Mouse (Mus musculus): ENCODE results near the gene Shank2.

Gene Shank2

GRCm38 (mm10) chr7:144106352-144107011 lies 104.8 kb downstream of the Shank2 start:
- no peak for DNase-seq (ENCODE audit: low read depth, low spot score)

- DNase-seq (ENCODE audit: low read depth, low spot score) = no peak
Measured at GRCm38 (mm10) chr7:144108141-144108540, 106.4 kb downstream of the Shank2 start.

- no peak for DNase-seq (ENCODE audit: low read depth, low spot score)
Measured at GRCm38 (mm10) chr7:144111026-144111604, 109.4 kb downstream of the Shank2 start.

GRCm38 (mm10) chr7:144111981-144112380 lies 110.3 kb downstream of the Shank2 start:
- DNase-seq (ENCODE audit: low read depth, low spot score) = no peak

- no peak for DNase-seq (ENCODE audit: low read depth, low spot score)
Measured at GRCm38 (mm10) chr7:144114230-144114629, 112.5 kb downstream of the Shank2 start.

- DNase-seq (ENCODE audit: low read depth, low spot score) = no peak
Measured at GRCm38 (mm10) chr7:144119562-144119961, 117.8 kb downstream of the Shank2 start.

- DNase-seq (ENCODE audit: low read depth, low spot score) = no peak
Measured at GRCm38 (mm10) chr7:144132699-144133387, 131.1 kb downstream of the Shank2 start.

GRCm38 (mm10) chr7:144133388-144133998 lies 131.8 kb downstream of the Shank2 start:
- DNase-seq (ENCODE audit: low read depth, low spot score) = no peak

GRCm38 (mm10) chr7:144134699-144135098 lies 133.0 kb downstream of the Shank2 start:
- DNase-seq (ENCODE audit: low read depth, low spot score) = no peak

GRCm38 (mm10) chr7:144137827-144138226 lies 136.1 kb downstream of the Shank2 start:
- DNase-seq (ENCODE audit: low read depth, low spot score) = no peak

GRCm38 (mm10) chr7:144138476-144138875 lies 136.7 kb downstream of the Shank2 start:
- no peak for DNase-seq (ENCODE audit: low read depth, low spot score)

GRCm38 (mm10) chr7:144139691-144140090 lies 138.0 kb downstream of the Shank2 start:
- DNase-seq (ENCODE audit: low read depth, low spot score) = no peak

- no peak for DNase-seq (ENCODE audit: low read depth, low spot score)
Measured at GRCm38 (mm10) chr7:144140470-144140869, 138.7 kb downstream of the Shank2 start.

GRCm38 (mm10) chr7:144142036-144142435 lies 140.3 kb downstream of the Shank2 start:
- no peak for DNase-seq (ENCODE audit: low read depth, low spot score)

- no peak for DNase-seq (ENCODE audit: low read depth, low spot score)
Measured at GRCm38 (mm10) chr7:144143941-144144340, 142.2 kb downstream of the Shank2 start.

- no peak for DNase-seq (ENCODE audit: low read depth, low spot score)
Measured at GRCm38 (mm10) chr7:144148111-144148510, 146.4 kb downstream of the Shank2 start.

GRCm38 (mm10) chr7:144153124-144153523 lies 151.4 kb downstream of the Shank2 start:
- DNase-seq (ENCODE audit: low read depth, low spot score) = no peak

GRCm38 (mm10) chr7:144153682-144154081 lies 152.0 kb downstream of the Shank2 start:
- no peak for DNase-seq (ENCODE audit: low read depth, low spot score)

GRCm38 (mm10) chr7:144157936-144158335 lies 156.2 kb downstream of the Shank2 start:
- DNase-seq (ENCODE audit: low read depth, low spot score) = no peak

GRCm38 (mm10) chr7:144159556-144159955 lies 157.8 kb downstream of the Shank2 start:
- DNase-seq (ENCODE audit: low read depth, low spot score) = no peak

- no peak for DNase-seq (ENCODE audit: low read depth, low spot score)
Measured at GRCm38 (mm10) chr7:144160066-144160465, 158.3 kb downstream of the Shank2 start.

- no peak for DNase-seq (ENCODE audit: low read depth, low spot score)
Measured at GRCm38 (mm10) chr7:144160646-144161249, 159.0 kb downstream of the Shank2 start.
